Mouse (Mus musculus): Measurements from ENCODE around the gene Fbxo36.
A peak's percentile ranks its signal among the peaks of the same experiment; 100 is the strongest.

Gene Fbxo36

GRCm38 (mm10) chr1:84890503-84890902 is 50.9 kb downstream of the Fbxo36 start:
- no peak for DNase-seq (ENCODE audit: extremely low spot score)

GRCm38 (mm10) chr1:84891746-84892145 is 52.1 kb downstream of the Fbxo36 start:
- no peak for DNase-seq (ENCODE audit: extremely low spot score)

- DNase-seq (ENCODE audit: extremely low spot score) = no peak
Measured at GRCm38 (mm10) chr1:84897364-84897763, 57.7 kb downstream of the Fbxo36 start.

- DNase-seq (ENCODE audit: extremely low spot score) = no peak
Measured at GRCm38 (mm10) chr1:84899156-84899555, 59.5 kb downstream of the Fbxo36 start.

DNA sequence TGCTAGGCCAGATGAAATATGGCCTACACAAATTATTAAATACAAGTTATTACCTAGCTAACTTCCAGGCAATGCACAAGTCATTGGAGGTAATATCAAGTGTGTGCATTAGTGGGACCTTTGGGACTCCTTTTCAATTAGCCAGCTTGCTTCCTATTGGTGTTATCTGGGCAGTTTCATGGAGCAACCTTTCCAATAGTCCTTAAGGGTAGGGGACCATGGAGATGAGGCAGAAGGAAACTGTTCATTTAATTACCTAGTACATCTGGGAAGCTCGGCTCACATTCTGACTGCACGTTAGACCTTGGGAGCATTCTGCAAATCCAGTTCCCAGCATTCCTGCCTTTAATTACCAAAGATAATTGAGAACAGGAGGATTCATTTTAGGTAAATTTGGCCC is 64.8 kb downstream of the Fbxo36 start:
- DNase-seq (ENCODE audit: extremely low spot score) = no peak

- DNase-seq (ENCODE audit: extremely low spot score) = no peak
Measured at GRCm38 (mm10) chr1:84910177-84910804, 70.7 kb downstream of the Fbxo36 start.

DNA sequence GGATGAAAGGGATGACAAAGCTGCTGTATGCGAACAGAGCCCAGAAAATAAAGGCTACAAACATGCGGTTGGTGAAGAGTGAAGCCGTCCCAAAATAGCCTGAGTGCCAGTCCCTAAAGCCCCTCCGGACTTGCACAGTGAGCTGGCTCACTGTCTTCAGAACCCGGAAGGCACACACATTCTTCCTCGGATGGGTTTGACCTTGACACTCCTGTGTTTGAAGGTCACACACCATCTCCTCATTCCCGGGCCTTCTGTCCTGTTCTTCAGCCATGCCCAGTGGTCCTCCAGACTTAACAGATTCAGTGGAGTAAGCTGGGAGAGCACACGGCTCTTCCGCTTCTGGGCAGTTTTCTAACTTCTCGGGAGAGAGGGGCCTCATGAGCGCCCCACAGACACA is 72.9 kb downstream of the Fbxo36 start:
- DNase-seq (ENCODE audit: extremely low spot score) = no peak

DNA sequence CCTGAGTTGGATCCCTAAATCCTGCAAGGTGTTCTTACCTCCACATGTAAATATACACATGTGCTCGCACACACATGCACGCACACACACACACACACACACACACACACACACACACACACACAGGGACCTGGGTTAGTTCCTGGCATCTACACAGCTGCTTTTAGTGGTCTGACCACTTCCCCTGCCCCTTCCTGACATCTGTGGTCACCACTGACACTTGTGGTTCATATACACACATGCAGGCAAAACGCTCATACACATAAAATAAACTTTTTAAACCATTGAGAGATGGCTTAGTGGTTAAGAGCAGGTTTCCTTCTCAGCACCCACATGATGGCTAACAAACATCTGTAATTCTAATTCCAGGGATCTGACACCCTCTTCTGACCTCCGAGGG is 75.4 kb downstream of the Fbxo36 start:
- no peak for DNase-seq (ENCODE audit: extremely low spot score)

DNA sequence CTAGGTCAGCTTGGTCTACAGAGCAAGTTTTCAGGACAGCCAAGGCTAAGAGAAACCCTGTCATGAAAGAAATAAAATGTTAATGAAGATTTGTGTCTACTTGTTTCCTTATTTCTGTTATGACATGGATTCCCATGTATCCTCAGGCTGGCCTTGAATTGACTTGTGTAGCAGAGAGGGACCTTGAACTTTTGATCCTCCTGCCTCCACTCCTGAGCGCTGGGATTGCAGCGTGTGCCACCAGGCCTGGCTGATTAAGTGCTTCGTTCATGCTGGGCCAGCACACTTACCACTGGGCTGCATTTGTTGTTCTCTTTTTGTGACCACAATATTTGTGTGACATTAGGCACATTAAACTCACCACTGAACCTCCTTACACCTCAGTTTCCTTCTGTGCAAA is 79.2 kb downstream of the Fbxo36 start:
- DNase-seq (ENCODE audit: extremely low spot score) = no peak

DNA sequence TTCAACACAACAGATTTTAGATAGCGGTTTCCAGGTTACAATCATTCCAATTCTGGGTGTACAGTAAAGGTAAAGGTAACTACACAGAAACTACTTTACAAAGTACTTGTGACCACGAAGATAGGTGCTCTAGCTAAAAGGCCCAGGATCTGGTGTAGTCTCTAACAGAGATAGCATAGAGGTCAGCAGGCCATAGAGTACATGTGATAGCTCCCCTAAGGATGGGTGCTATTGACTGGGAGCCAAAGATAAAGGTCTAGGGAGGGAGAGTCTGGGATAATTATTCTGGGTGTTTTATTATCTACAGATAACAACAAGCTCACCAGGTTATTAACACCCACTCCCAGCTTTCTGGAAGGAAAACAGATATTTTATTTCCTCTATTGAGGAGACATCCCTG is 83.8 kb downstream of the Fbxo36 start:
- no peak for DNase-seq (ENCODE audit: extremely low spot score)

- DNase-seq (ENCODE audit: extremely low spot score) = no peak
Measured at GRCm38 (mm10) chr1:84924134-84924533, 84.5 kb downstream of the Fbxo36 start.

- DNase-seq (ENCODE audit: extremely low spot score) = no peak
Measured at GRCm38 (mm10) chr1:84925599-84925998, 86.0 kb downstream of the Fbxo36 start.

GRCm38 (mm10) chr1:84933472-84934150 is 94.0 kb downstream of the Fbxo36 start:
- peak; percentile 73 for DNase-seq (ENCODE audit: extremely low spot score)

GRCm38 (mm10) chr1:84934151-84934502 is 94.5 kb downstream of the Fbxo36 start:
- peak; percentile 45 for DNase-seq (ENCODE audit: extremely low spot score)

DNA sequence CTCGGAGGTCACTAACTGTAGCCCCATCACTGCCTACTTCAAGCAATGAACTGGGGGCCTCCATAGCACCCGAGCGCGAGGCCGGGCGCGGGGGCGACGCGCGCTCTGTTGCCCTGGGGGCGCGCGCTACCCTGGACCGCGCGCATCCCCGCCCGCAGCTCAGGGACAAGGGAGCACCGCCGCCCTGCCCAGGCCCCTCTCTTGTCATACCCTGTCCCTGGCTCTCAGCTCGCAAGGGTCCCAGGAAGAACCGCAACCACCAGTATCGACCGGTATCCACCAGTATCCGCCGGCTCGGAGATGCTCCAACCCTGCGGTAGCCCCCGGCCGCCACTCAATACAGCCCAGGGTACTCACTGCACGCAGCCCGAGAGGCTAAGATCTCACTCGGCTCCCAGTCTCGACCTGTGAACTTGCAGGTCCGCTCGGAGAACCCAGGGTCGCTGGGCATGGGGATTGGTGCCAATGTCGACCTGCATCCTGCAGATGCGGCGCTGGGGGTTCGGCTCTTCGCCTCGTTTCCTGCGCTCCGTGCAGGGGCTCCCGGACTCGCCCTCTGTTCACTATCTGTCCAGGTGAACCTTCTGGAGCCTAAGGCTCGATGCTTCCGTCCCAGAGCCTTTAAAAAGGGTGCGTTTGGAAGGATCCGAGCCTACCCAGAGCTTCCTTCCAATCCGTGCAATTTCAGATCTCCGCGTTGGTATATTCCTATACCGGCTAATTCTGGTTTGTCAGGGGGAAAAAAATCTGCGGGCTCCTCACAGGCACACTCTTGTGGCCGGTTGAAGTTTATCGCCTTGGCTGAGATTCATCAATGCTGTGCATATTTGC is 95.1 kb downstream of the Fbxo36 start, which contains the start of gene Slc16a14:
Gene Slc16a14 (minus strand): TSS at position 632 of the 831 bp plus-strand sequence.
- DNase-seq (ENCODE audit: extremely low spot score) = peak; percentile 69

DNA sequence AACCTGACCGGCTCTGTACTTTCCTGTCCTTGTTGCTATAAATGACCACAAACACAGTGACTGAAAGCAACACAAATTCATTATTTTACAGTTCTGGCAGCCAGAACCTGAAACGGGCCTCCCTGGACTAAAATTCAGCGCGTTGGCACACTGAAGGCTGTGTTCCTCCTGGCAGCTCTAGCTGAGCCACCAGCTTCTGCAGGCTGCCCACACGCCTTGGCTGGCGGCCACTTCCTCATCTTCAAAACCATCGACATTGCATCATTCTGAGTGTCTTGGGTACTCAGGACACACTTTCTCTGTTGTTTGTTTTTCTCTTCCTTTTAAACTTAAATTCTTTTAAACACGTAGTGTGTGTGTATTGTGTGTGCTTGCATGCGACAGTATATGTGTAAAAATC is 96.0 kb downstream of the Fbxo36 start:
- no peak for DNase-seq (ENCODE audit: extremely low spot score)

DNA sequence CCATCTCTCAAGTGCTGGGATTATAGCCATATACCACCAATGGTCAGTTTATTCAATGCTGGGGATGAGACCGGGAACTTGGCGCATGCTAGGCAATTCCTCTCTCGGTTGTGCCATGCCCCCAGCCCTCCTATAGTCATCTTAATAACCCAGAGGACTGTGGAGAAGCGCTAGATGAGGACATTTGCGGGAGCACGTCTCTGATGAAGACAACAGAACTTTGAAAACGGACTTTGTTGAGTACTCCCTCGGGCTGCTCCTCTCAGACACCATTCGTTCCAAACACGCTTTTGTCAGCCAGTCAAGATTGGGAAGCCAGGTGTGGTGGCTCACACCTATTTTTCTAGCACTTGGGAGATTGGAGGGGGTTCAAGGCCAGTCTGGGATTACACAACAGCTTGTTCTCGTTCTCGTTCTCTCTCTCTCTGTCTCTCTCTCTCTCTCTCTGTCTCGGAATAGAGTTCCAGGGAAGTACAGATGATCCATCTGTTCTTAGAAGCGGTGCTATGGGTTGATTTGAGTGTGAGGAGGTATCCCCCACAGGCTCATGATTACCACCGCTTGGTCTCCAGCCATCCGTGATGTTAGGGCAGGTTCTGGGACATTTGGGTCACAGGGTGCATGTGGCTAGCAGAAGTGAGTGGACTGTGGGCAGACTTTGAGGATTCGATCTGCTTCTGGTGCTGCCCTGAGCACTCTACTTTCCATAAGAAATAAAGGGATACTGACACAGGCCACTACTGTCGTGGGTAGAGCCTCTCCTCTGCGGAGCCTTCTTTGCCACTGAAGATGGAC is 97.3 kb downstream of the Fbxo36 start:
- DNase-seq (ENCODE audit: extremely low spot score) = no peak

- DNase-seq (ENCODE audit: extremely low spot score) = no peak
Measured at GRCm38 (mm10) chr1:84939466-84939865, 99.8 kb downstream of the Fbxo36 start.

- DNase-seq (ENCODE audit: extremely low spot score) = no peak
Measured at GRCm38 (mm10) chr1:84940322-84940721, 100.7 kb downstream of the Fbxo36 start.

DNA sequence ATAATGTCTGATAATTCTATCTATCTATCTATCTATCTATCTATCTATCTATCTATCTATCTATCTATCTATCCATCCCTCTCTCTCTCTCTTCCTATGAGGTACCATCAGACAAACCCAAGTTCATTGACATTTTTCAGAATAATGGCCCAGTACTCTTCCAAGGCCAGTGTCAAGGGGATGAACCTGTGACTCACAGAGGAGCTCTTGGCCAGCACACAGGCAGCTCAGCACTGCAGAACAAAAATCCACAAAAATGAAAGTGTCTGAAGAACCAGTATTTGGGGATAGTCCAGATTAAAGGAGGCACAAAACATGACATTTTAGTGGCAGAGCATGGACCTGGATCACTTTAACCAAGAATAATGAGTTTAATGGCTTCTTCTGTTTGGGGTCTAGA is 103.0 kb downstream of the Fbxo36 start:
- no peak for DNase-seq (ENCODE audit: extremely low spot score)

GRCm38 (mm10) chr1:84943549-84943948 is 103.9 kb downstream of the Fbxo36 start:
- no peak for DNase-seq (ENCODE audit: extremely low spot score)

- DNase-seq (ENCODE audit: extremely low spot score) = no peak
Measured at GRCm38 (mm10) chr1:84945950-84946349, 106.3 kb downstream of the Fbxo36 start.
